Mouse (Mus musculus): ENCODE measurements around the gene Atg10. TPM values are rescaled to one million over a fixed set of nuclear protein-coding genes. Genes with fewer than 3 reads are reported as not detected.
"Not testable (repeated sequence)": the region's sequence is repeated elsewhere in the genome, so short reads cannot be mapped to it uniquely, and the experiment has no call there.

Gene Atg10
- total RNA-seq, 2 experiments from 2014 or later: 12.5 TPM

- intact Hi-C loops (cut with DNase I; ENCODE audit: low total_unique reads): not testable (repeated sequence)
Observed at GRCm38 (mm10) chr13:90923617-90924016, 300.2 kb downstream of the Atg10 start.

GRCm38 (mm10) chr13:90922751-90923612 lies 300.8 kb downstream of the Atg10 start, which contains the start of gene Rps23:
Gene Rps23, plus strand, starts transcription at chr13:90922958.
- intact Hi-C loops (cut with DNase I; ENCODE audit: low total_unique reads): no loop called here
- peak; percentile 89 for DNase-seq

More at GRCm38 (mm10) chr13:90923617-90924016, 300.2 kb downstream of the Atg10 start:
- DNase-seq: not testable (repeated sequence)

- intact Hi-C loops (cut with DNase I; ENCODE audit: low total_unique reads): no loop called here
- no peak for DNase-seq
Observed at GRCm38 (mm10) chr13:90914721-90915120, 309.0 kb downstream of the Atg10 start.

DNA sequence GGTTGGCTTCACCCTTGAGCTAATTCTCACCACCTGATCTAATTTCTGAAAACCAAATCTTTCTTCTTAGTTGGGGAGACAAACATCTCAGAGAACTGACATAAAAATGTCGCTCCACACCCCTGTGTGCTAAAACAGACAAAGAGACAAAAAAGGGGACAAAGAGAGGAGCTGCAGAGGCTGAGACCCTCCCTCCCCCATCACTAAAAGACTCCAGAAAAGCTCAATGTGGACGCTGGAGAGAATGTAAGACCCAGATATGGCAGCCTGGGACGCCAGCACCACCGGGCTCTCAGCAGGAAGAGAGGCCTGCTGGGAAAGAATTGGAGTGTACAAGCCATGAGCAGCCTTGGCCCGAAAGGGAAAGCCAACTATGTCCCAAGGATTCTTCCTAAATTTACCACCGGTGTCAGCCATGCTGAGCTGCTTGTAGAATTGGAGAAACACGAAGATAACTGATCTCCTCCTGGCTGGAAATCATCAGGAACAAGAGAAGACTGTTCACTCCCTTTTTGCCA lies 310.0 kb downstream of the Atg10 start:
- DNase-seq: no peak
- intact Hi-C loops (cut with DNase I; ENCODE audit: low total_unique reads): no loop called here

DNA sequence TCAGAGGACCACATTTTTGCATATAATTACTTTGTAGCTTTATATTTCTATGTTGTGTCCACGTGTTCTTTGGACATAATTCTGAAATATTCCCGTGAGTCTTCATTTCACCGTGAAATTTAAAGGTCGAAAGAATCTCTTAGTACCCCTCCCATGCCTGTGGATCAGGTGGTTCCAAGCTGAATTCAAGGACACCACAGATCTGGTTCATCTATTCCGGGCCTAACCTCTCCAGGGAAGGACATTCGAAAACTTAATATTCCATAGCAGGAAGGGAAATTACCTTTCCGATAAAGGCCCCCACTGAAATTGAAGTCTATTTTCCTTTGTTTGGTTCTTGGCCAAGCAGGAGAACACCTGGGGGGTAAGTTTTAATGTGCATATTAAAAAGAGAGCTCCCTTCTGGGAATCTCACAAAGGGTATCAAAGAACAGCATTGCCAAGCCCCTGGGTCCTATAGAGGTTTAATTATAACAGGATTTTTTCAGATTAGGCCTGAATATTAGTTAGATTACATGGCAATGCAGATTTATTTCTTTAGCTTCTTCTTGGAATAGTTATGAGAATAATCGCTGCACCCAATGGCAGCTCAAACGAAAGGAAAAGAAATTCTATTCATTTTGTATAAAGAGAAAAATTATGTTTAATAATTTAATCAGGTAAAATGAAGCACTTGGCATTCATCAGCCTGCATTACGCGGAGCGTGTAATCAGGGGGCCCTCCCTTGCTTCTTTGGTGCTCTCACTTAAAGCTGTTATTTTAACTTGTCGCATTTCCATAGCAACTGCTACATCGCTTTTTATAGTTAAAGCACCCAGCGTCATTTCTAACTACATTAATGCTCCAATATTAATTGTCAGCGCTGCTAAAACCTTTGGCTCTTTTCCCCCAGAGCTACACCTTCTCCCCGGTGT lies 310.8 kb downstream of the Atg10 start:
- intact Hi-C loops (cut with DNase I; ENCODE audit: low total_unique reads): no loop called here
- DNase-seq: no peak

DNA sequence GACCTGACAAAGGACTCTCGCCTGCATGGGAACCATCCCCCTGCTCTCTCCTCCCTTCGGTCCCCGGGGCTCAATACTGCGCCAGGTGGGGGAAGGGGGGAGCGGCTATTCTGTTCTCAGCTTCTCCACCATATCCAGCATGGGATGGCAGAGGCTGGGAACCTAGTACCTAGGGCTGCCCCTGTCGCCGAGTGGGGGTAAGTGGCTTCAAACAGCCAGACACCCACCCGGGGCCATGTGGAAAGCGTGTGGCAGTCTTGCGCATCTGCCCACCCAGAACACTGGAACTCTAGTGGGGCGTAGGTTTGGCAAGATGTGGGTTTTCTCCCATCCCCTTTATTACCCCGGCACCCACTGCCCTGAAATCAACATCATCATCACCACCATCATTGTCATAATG lies 316.4 kb downstream of the Atg10 start:
- DNase-seq: no peak
- intact Hi-C loops (cut with DNase I; ENCODE audit: low total_unique reads): no loop called here

DNA sequence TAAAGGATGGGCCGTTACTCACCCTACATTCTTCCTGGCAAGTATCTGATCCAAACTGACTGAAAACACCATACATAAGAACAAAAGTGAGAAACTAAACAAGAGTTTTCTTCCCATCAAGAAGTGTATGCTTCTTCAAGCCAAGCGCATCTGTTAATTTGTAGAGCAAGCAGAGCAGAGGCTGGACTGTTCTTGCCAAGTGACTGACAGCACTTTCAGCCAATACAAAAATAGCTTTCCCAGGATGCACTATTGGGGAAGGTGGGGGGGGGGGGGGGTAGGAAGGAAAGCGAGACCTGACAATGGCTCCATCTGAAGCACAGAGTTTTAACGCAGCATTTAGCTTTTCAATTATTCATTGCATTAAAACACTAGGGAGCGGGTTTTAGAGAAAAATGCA lies 318.6 kb downstream of the Atg10 start, which contains the start of gene Atp6ap1l:
Gene Atp6ap1l (minus strand): TSS at position 180 of the 400 bp plus-strand sequence.
- intact Hi-C loops (cut with DNase I; ENCODE audit: low total_unique reads): no loop called here
- no peak for DNase-seq

GRCm38 (mm10) chr13:90896821-90897220 lies 326.9 kb downstream of the Atg10 start:
- intact Hi-C loops (cut with DNase I; ENCODE audit: low total_unique reads): no loop called here
- DNase-seq: peak; percentile 10

- DNase-seq: peak; percentile 75
Observed at GRCm38 (mm10) chr13:90896098-90896497, 327.7 kb downstream of the Atg10 start.

DNA sequence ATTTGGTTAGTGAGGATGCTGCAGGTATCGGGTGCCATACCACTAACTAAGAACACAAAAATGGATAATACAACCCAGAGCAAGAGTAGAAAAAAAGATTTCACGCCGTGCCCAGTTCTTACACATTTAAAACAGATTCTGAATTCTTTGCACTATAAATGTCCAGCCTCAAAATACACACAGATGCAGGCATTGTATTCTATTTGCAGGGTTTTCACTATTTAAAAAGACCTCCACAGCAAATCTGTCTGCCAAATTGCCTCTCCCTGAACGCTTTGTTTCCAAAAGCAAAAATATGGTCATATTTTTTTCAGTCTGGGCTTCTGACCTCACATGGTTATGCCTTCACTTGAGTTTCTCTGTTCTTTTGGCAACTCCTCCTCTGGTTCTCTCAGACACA lies 328.9 kb downstream of the Atg10 start:
- intact Hi-C loops (cut with DNase I; ENCODE audit: low total_unique reads): no loop called here
- DNase-seq: no peak

More at GRCm38 (mm10) chr13:90896098-90896497, 327.7 kb downstream of the Atg10 start:
- intact Hi-C loops (cut with DNase I; ENCODE audit: low total_unique reads): no loop called here

- DNase-seq: no peak
- intact Hi-C loops (cut with DNase I; ENCODE audit: low total_unique reads): no loop called here
Observed at GRCm38 (mm10) chr13:90890111-90890510, 333.7 kb downstream of the Atg10 start.

- intact Hi-C loops (cut with DNase I; ENCODE audit: low total_unique reads): loop anchor here (5.0 kb wide), 2 partner anchors 1109 to 1219 kb away; no protein-coding TSS in a partner anchor
- DNase-seq: peak; percentile 61
Observed at GRCm38 (mm10) chr13:90886568-90886983, 337.2 kb downstream of the Atg10 start.

GRCm38 (mm10) chr13:90885856-90886532 lies 337.8 kb downstream of the Atg10 start:
- DNase-seq: no peak
- intact Hi-C loops (cut with DNase I; ENCODE audit: low total_unique reads): loop anchor here (5.0 kb wide), 2 partner anchors 1109 to 1219 kb away; no protein-coding TSS in a partner anchor

Other genes starting within 250 kb of the Atg10 start
- 10 to 100 TPM; 16.1 to 19.9 TPM for gene Ssbp2, start 236.3 kb upstream of the Atg10 start, total RNA-seq (2021)

Data from gastrocnemius, postnatal 14 days (tissue).